Mouse (Mus musculus) regulatory T cell (primary cell): ENCODE measurements around the gene Gm21775.
"Not testable (repeated sequence)": the region's sequence is repeated elsewhere in the genome, so short reads cannot be mapped to it uniquely, and the experiment has no call there.

ENCODE experiments used
- in situ Hi-C: fragments of 300-600 bp; cut with MboI, MseI; formaldehyde crosslinking; loops from one replicate; pipeline ENCODE4 v1.15.1; 2025; ENCODE audit warnings: high pct_unique_total_duplicates

The Gm21775 gene

GRCm38 (mm10) chrY:10553153-10553552 lies at the start of gene Gm21775:
TSS of gene Gm21775 (plus strand) at chrY:10553453.
- in situ Hi-C loops: not testable (repeated sequence)

DNA sequence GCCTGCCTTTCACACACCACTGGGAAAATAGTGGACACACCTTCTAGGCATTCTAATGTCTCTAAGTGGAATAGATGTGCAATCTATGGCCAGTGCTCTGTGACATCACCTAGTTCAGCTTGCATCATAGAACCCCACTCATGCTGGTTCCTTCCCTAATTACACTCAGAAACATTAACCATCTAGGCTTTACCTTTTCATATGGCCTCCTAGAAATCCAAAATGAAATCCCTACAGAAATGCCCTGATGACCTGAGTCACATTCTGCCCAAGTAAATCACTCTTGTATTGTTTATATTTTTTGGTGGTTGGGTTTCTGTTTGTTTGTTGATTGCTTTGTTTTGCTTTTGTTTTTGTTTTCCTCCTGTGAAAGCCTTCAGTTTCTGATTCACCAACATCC lies 17.3 kb upstream of the Gm21775 start, which contains the start of gene Gm20737:
Gm20737 (minus strand) TSS at position 101 of the 400 bp plus-strand sequence.
- in situ Hi-C loops: not testable (repeated sequence)
